Mouse (Mus musculus) kidney, postnatal 10 days (tissue): ENCODE results near the gene Drd2.
A peak's percentile ranks its signal among the peaks of the same experiment; 100 is the strongest.

Experiments used
- DNase-seq: peaks from one replicate; pipeline ENCODE4 v3.0.0; 2021; ENCODE audit warnings: mixed read lengths

The Drd2 gene

GRCm38 (mm10) chr9:49340136-49341043 lies at the start of gene Drd2:
Gene Drd2 (plus strand): TSS chr9:49340627.
- DNase-seq: peak; percentile 74

- DNase-seq: no peak
Measured at GRCm38 (mm10) chr9:49295101-49295500, 45.3 kb upstream of the Drd2 start.

- DNase-seq: no peak
Measured at GRCm38 (mm10) chr9:49307576-49307975, 32.9 kb upstream of the Drd2 start.

GRCm38 (mm10) chr9:49310821-49311220 lies 29.6 kb upstream of the Drd2 start:
- no peak for DNase-seq

GRCm38 (mm10) chr9:49318638-49319037 lies 21.8 kb upstream of the Drd2 start:
- DNase-seq: no peak

GRCm38 (mm10) chr9:49341044-49341365 lies 578 bp downstream of the Drd2 start:
- peak; percentile 84 for DNase-seq

GRCm38 (mm10) chr9:49365763-49366162 lies 25.3 kb downstream of the Drd2 start:
- DNase-seq: no peak

GRCm38 (mm10) chr9:49373946-49374345 lies 33.5 kb downstream of the Drd2 start:
- DNase-seq: no peak

GRCm38 (mm10) chr9:49379962-49380361 lies 39.5 kb downstream of the Drd2 start:
- DNase-seq: no peak

- no peak for DNase-seq
Measured at GRCm38 (mm10) chr9:49384041-49384440, 43.6 kb downstream of the Drd2 start.

GRCm38 (mm10) chr9:49384855-49385254 lies 44.4 kb downstream of the Drd2 start:
- DNase-seq: no peak

GRCm38 (mm10) chr9:49385301-49385700 lies 44.9 kb downstream of the Drd2 start:
- DNase-seq: no peak

- peak; percentile 7 for DNase-seq
Measured at GRCm38 (mm10) chr9:49386119-49386518, 45.7 kb downstream of the Drd2 start.

- no peak for DNase-seq
Measured at GRCm38 (mm10) chr9:49392242-49392641, 51.8 kb downstream of the Drd2 start.

GRCm38 (mm10) chr9:49396006-49396405 lies 55.6 kb downstream of the Drd2 start:
- no peak for DNase-seq

- no peak for DNase-seq
Measured at GRCm38 (mm10) chr9:49403711-49404110, 63.3 kb downstream of the Drd2 start.

GRCm38 (mm10) chr9:49407028-49407427 lies 66.6 kb downstream of the Drd2 start:
- DNase-seq: no peak

GRCm38 (mm10) chr9:49410621-49411020 lies 70.2 kb downstream of the Drd2 start:
- DNase-seq: no peak

- DNase-seq: no peak
Measured at GRCm38 (mm10) chr9:49423866-49424265, 83.4 kb downstream of the Drd2 start.

- DNase-seq: no peak
Measured at GRCm38 (mm10) chr9:49425585-49425984, 85.2 kb downstream of the Drd2 start.

GRCm38 (mm10) chr9:49426921-49427320 lies 86.5 kb downstream of the Drd2 start, which contains the start of gene Ankk1:
Gene Ankk1 (minus strand): TSS chr9:49427021.
- DNase-seq: no peak

- no peak for DNase-seq
Measured at GRCm38 (mm10) chr9:49427478-49427877, 87.1 kb downstream of the Drd2 start.

- no peak for DNase-seq
Measured at GRCm38 (mm10) chr9:49442621-49443020, 102.2 kb downstream of the Drd2 start.

GRCm38 (mm10) chr9:49450491-49450890 lies 110.1 kb downstream of the Drd2 start:
- DNase-seq: no peak

GRCm38 (mm10) chr9:49452396-49452795 lies 112.0 kb downstream of the Drd2 start:
- no peak for DNase-seq
